Mouse (Mus musculus) right cerebral cortex, postnatal 10 days (tissue): ENCODE data around the gene Zfp367.

Source experiments
- DNase-seq, 2 experiments: peaks; one replicate each; pipeline ENCODE4 v3.0.0; 2021; ENCODE audit warnings: low spot score in 2 of 2

Zfp367 gene

GRCm38 (mm10) chr13:64154651-64155050 is 1.6 kb upstream of the Zfp367 start:
- DNase-seq: no peak

- DNase-seq: peak in 1 of 2 experiments; percentile 49
Observed at GRCm38 (mm10) chr13:64153751-64154267, 807 bp upstream of the Zfp367 start.

GRCm38 (mm10) chr13:64152671-64153082 is 325 bp downstream of the Zfp367 start:
- peak; percentile 66 to 67 for DNase-seq

- peak; percentile 89 for DNase-seq
Observed at GRCm38 (mm10) chr13:64152241-64152669, 747 bp downstream of the Zfp367 start.

GRCm38 (mm10) chr13:64150121-64150520 is 2.9 kb downstream of the Zfp367 start:
- DNase-seq: no peak

GRCm38 (mm10) chr13:64129616-64130375 is 23.2 kb downstream of the Zfp367 start:
- peak; percentile 30 to 44 for DNase-seq

- DNase-seq: peak in 1 of 2 experiments; percentile 35
Observed at GRCm38 (mm10) chr13:64128858-64129615, 24.0 kb downstream of the Zfp367 start, which contains the start of gene Slc35d2. Slc35d2 (minus strand) TSS chr13:64129368.

GRCm38 (mm10) chr13:64126316-64126715 is 26.7 kb downstream of the Zfp367 start:
- DNase-seq: no peak

- DNase-seq: no peak
Observed at GRCm38 (mm10) chr13:64124886-64125285, 28.1 kb downstream of the Zfp367 start.

GRCm38 (mm10) chr13:64123491-64124188 is 29.4 kb downstream of the Zfp367 start:
- no peak for DNase-seq

GRCm38 (mm10) chr13:64120760-64121159 is 32.2 kb downstream of the Zfp367 start:
- no peak for DNase-seq

GRCm38 (mm10) chr13:64117442-64117841 is 35.6 kb downstream of the Zfp367 start:
- DNase-seq: no peak

GRCm38 (mm10) chr13:64110421-64110820 is 42.6 kb downstream of the Zfp367 start:
- no peak for DNase-seq

GRCm38 (mm10) chr13:64108381-64108850 is 44.6 kb downstream of the Zfp367 start:
- DNase-seq: no peak

- DNase-seq: no peak
Observed at GRCm38 (mm10) chr13:64107535-64107934, 45.5 kb downstream of the Zfp367 start.

GRCm38 (mm10) chr13:64107105-64107504 is 45.9 kb downstream of the Zfp367 start:
- no peak for DNase-seq

GRCm38 (mm10) chr13:64105690-64106089 is 47.3 kb downstream of the Zfp367 start:
- no peak for DNase-seq

- DNase-seq: peak in 1 of 2 experiments; percentile 54
Observed at GRCm38 (mm10) chr13:64100186-64100585, 52.8 kb downstream of the Zfp367 start.

- DNase-seq: no peak
Observed at GRCm38 (mm10) chr13:64098992-64099391, 54.0 kb downstream of the Zfp367 start.

GRCm38 (mm10) chr13:64093341-64093740 is 59.7 kb downstream of the Zfp367 start:
- DNase-seq: peak; percentile 65 to 83

- DNase-seq: no peak
Observed at GRCm38 (mm10) chr13:64092752-64093151, 60.2 kb downstream of the Zfp367 start.

- no peak for DNase-seq
Observed at GRCm38 (mm10) chr13:64092141-64092540, 60.9 kb downstream of the Zfp367 start.
